Mouse (Mus musculus): ENCODE measurements around the gene Mob3b.

DNA sequence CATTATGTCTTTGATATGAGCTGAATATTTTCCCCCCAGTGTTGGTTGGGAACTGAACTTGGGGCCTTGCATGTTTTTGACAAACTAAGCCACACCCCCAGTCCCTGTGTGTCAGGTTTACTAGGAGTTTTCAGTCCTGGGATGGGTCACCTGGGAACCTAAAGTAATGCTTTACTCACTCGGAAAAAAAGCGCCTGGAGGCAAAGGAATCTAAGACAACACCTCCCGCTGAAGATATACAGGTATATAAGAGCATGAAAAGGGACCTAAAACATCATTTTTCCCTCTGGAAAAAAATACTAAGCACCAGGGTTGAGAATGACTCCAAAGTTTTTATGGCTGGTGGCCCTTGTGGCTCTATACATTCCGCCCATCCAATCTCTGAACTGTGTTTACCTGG, 5.5 kb downstream of the Mob3b start, which contains the start of gene Ifnk:
- TF ChIP-seq MAX (IDR thresholded peaks at IDR 0.05; ENCODE audit: low read depth) (no peak), POLR2A (IDR thresholded peaks at IDR 0.05; ENCODE audit: insufficient read length, low read depth) (no peak), MYOG (IDR thresholded peaks at IDR 0.05; ENCODE audit: control insufficient read depth in 1 of 3, insufficient read depth in 1 of 3, insufficient read length in 2 of 3, low read depth in 2 of 3) (no peak)

All from myocyte (in vitro differentiated cells).